24 mouse cellular contexts compared by ENCODE assay signal in the genomic region with DNA sequence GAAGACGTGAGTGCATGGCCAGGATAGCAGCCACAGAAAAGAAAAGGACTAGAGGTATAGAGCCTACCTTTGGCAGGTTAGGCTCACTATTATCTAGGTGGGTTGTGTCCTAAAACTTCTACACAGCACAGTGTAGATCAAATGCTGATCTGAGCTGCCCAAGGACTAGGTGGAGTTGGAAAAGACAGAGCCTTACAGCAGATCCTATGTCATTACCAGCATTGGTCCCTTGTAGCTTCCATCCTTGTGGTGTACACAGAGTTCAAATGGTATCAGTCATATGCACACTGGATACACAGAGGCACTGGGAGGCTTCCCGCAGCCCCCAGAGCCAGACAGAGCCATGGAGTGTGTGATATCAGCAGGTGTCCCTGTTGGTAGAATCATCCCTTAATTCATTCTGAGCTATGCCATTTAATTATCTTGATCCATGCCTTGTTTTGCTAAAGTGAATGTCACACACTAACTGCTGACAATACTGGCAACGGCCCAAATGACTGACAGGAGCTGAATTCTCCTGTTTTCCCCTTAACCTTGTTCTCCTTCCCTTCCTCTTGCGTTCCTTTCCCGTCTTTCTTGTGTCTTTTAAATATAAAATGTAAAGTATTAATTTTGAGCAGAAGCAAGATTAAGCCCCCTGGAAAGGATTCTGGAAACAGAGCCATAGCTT.
DNase-seq lines count a peak whose midpoint lies in the region; ATAC-seq and TF ChIP-seq lines count a peak whose summit lies in the region.
"Had no signal": no experiment of that assay in that cellular context is flagged by ENCODE, and none has a peak within 500 bp of the region (broad histone marks: within the 10 kb centered on the region; RNA-seq: fewer than 3 reads in every experiment).

No protein-coding gene starts in this region.

- H3K9ac ChIP-seq in forebrain, postnatal 0 days, result no peak overlapping the region
- H3K9ac ChIP-seq in forebrain, embryonic 12.5 days, result no peak overlapping the region
- H3K9ac ChIP-seq in midbrain, postnatal 0 days (replicated peaks; ENCODE audit: low read length, poor library complexity, severe bottlenecking), result no peak overlapping the region
- H3K9ac ChIP-seq in midbrain, embryonic 15.5 days, result no peak overlapping the region
- H3K9ac ChIP-seq: heart, embryonic 15.5 days; hindbrain, embryonic 13.5 days had no signal

- no peak overlapping the region for H3K4me2 ChIP-seq in forebrain, postnatal 0 days (ENCODE audit: low read depth)
- H3K4me2 ChIP-seq in forebrain, embryonic 12.5 days, result no peak overlapping the region
- no peak overlapping the region for H3K4me2 ChIP-seq in midbrain, postnatal 0 days (ENCODE audit: low read depth, low read length, poor library complexity, severe bottlenecking)
- no peak overlapping the region for H3K4me2 ChIP-seq in midbrain, embryonic 15.5 days
- H3K4me2 ChIP-seq: heart, embryonic 11.5 days; heart, embryonic 15.5 days; hindbrain, embryonic 13.5 days had no signal

- WGBS in forebrain, postnatal 0 days, result 54% methylated on average over 5 of the region's 5 CpGs
- 73% methylated on average over 5 of the region's 5 CpGs for WGBS in forebrain, embryonic 12.5 days
- WGBS in midbrain, postnatal 0 days, result 61% methylated on average over 5 of the region's 5 CpGs
- 62% methylated on average over 5 of the region's 5 CpGs for WGBS in midbrain, embryonic 15.5 days

- H3K9me3 ChIP-seq in forebrain, postnatal 0 days (ENCODE audit: low read length), result no peaks in the 10 kb centered on the region
- H3K9me3 ChIP-seq in forebrain, embryonic 12.5 days, result no peaks in the 10 kb centered on the region
- no peaks in the 10 kb centered on the region for H3K9me3 ChIP-seq in midbrain, postnatal 0 days (ENCODE audit: low read length)
- no peaks in the 10 kb centered on the region for H3K9me3 ChIP-seq in midbrain, embryonic 15.5 days
- H3K9me3 ChIP-seq: heart, embryonic 15.5 days; hindbrain, embryonic 10.5 days; hindbrain, embryonic 13.5 days had no signal

- no peak overlapping the region for H3K4me3 ChIP-seq in forebrain, postnatal 0 days (ENCODE audit: low read depth, low read length)
- H3K4me3 ChIP-seq in forebrain, embryonic 12.5 days (replicated peaks), result no peak overlapping the region
- H3K4me3 ChIP-seq in midbrain, postnatal 0 days (ENCODE audit: low read depth, low read length), result no peak overlapping the region
- H3K4me3 ChIP-seq in midbrain, embryonic 15.5 days, result no peak overlapping the region
- H3K4me3 ChIP-seq: heart, embryonic 15.5 days; hindbrain, embryonic 10.5 days; hindbrain, embryonic 13.5 days had no signal

- intact Hi-C loops in left cerebral cortex, postnatal 4 days (cut with DNase I), result no loop called here
- intact Hi-C loops in left cerebral cortex, postnatal 10 days (cut with DNase I), result no loop called here

- DNase-seq in cerebellum, postnatal 10 days, result peak; percentile 55 to 58
- no peak for DNase-seq in cerebellum, adult 11 months
- DNase-seq in forebrain, postnatal 0 days, result peak; percentile 28
- DNase-seq in left cerebral cortex, postnatal 4 days, result peak; percentile 23
- DNase-seq in left cerebral cortex, postnatal 10 days (ENCODE audit: extremely low spot score in 1 of 2, low spot score in 2 of 2), result no peak
- peak; percentile 52 for DNase-seq in midbrain, postnatal 0 days (ENCODE audit: low spot score)
- DNase-seq: adrenal gland, adult 8-10 months; adrenal gland, postnatal 25 days; cerebellum, adult 2 months; cerebellum, adult 9-11 months; cerebellum, postnatal 36 days; embryo, embryonic 11 days; gastrocnemius, postnatal 10 days; gastrocnemius, postnatal 36 days; heart, postnatal 10 days; heart, postnatal 36 days had no signal

- H3K4me1 ChIP-seq in forebrain, postnatal 0 days (ENCODE audit: insufficient read depth), result no peaks in the 10 kb centered on the region
- peaks cover 14% of the 10 kb centered on the region for H3K4me1 ChIP-seq in forebrain, embryonic 12.5 days
- no peaks in the 10 kb centered on the region for H3K4me1 ChIP-seq in midbrain, postnatal 0 days (ENCODE audit: insufficient read depth, low read length)
- H3K4me1 ChIP-seq in midbrain, embryonic 15.5 days, result peaks cover 3% of the 10 kb centered on the region; the same call in 1 of the 2 replicates
- H3K4me1 ChIP-seq: heart, embryonic 15.5 days had no signal

- no peak for TF ChIP-seq CTCF in forebrain, postnatal 0 days (IDR thresholded peaks at IDR 0.05; ENCODE audit: low read depth)
- TF ChIP-seq CTCF in midbrain, postnatal 0 days (IDR thresholded peaks at IDR 0.05), result no peak

- ATAC-seq in forebrain, postnatal 0 days, result 0 out of 2 replicates have a peak, but pooled peaks have one; percentile 25
- ATAC-seq in forebrain, embryonic 12.5 days (ENCODE audit: low FRiP score), result no peak
- ATAC-seq in midbrain, postnatal 0 days (ENCODE audit: low FRiP score), result no peak
- no peak for ATAC-seq in midbrain, embryonic 15.5 days (replicated peaks)
- ATAC-seq: activated CD4-positive, CD25-positive, alpha-beta regulatory T cell, adult 4 months; intestine, postnatal 0 days had no signal

- no peak overlapping the region for H3K27ac ChIP-seq in forebrain, postnatal 0 days (ENCODE audit: low read depth, low read length)
- H3K27ac ChIP-seq in forebrain, embryonic 12.5 days, result no peak overlapping the region
- H3K27ac ChIP-seq in midbrain, postnatal 0 days (ENCODE audit: low read depth, low read length), result no peak overlapping the region
- no peak overlapping the region for H3K27ac ChIP-seq in midbrain, embryonic 15.5 days
- H3K27ac ChIP-seq: heart, embryonic 15.5 days; hindbrain, embryonic 10.5 days; hindbrain, embryonic 13.5 days had no signal

- H3K36me3 ChIP-seq in forebrain, postnatal 0 days (ENCODE audit: insufficient read depth), result no peaks in the 10 kb centered on the region
- H3K36me3 ChIP-seq in forebrain, embryonic 12.5 days (replicated peaks), result no peaks in the 10 kb centered on the region
- no peaks in the 10 kb centered on the region for H3K36me3 ChIP-seq in midbrain, postnatal 0 days (ENCODE audit: insufficient read depth, low read length)
- no peaks in the 10 kb centered on the region for H3K36me3 ChIP-seq in midbrain, embryonic 15.5 days (replicated peaks)
- H3K36me3 ChIP-seq: heart, embryonic 15.5 days; hindbrain, embryonic 10.5 days; hindbrain, embryonic 13.5 days had no signal

- H3K27me3 ChIP-seq in forebrain, postnatal 0 days (ENCODE audit: insufficient read depth, low read length), result no peaks in the 10 kb centered on the region
- no peaks in the 10 kb centered on the region for H3K27me3 ChIP-seq in forebrain, embryonic 12.5 days
- H3K27me3 ChIP-seq in midbrain, postnatal 0 days (ENCODE audit: insufficient read depth, low read length), result no peaks in the 10 kb centered on the region
- no peaks in the 10 kb centered on the region for H3K27me3 ChIP-seq in midbrain, embryonic 15.5 days (replicated peaks)
- H3K27me3 ChIP-seq: heart, embryonic 15.5 days; hindbrain, embryonic 13.5 days had no signal

Comparison
In these comparisons a context has a peak if more than half of its experiments do, and no peak if none do; other contexts are left out.
1. DNase-seq: peak in cerebellum, postnatal 10 days (2 of 2), forebrain, postnatal 0 days (single experiment), left cerebral cortex, postnatal 4 days (single experiment) and midbrain, postnatal 0 days (single experiment); none in cerebellum, adult 11 months (single experiment) and left cerebral cortex, postnatal 10 days (0 of 2).